Mouse (Mus musculus) megakaryocyte, adult 5-6 weeks (primary cell): ENCODE measurements around the gene Hoxb13. TPM values are rescaled to one million over a fixed set of nuclear protein-coding genes. Genes with fewer than 3 reads are reported as not detected.

Source experiments
- ATAC-seq: 2 replicates; pipeline ENCODE4 v1.8.0; 2016; ENCODE audit warnings: mild to moderate bottlenecking, inconsistent platforms; ENCODE audit not compliant: poor library complexity, severe bottlenecking
- total RNA-seq, 2 experiments: library from RNA; stranded (forward) in 1 of 2; stranded (reverse) in 1 of 2; fragments of 153-499, 151-499 nt in 1 of 2; fragments of 221-1000, 200-1000 nt in 1 of 2; gene quantifications; 2 replicates each; pipeline versions ENCODE4 v1.2.3 to v1.2.4; 2015 to 2017

Gene Hoxb13
- total RNA-seq, 2 experiments from 2014 or later, result not detected

DNA sequence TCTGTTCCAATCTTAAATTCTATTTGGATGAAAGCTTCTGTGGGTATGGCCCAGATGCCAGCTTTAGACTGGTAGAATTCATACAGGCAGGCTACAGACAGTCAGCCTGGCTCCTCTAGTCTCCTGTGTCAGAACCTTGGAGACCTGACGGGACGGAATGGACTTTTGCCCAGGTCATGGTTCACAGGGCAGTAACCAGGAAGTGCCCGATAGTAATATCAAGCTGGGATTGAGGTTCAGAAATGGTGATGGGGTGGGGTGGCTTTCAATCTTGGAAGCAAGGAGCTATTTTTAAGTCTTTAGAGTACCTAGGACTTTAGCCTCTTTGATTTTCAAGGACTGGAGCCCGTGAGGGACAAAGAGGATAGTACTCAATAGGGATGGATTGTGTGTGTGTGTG lies 6.8 kb upstream of the Hoxb13 start:
- no peak for ATAC-seq

DNA sequence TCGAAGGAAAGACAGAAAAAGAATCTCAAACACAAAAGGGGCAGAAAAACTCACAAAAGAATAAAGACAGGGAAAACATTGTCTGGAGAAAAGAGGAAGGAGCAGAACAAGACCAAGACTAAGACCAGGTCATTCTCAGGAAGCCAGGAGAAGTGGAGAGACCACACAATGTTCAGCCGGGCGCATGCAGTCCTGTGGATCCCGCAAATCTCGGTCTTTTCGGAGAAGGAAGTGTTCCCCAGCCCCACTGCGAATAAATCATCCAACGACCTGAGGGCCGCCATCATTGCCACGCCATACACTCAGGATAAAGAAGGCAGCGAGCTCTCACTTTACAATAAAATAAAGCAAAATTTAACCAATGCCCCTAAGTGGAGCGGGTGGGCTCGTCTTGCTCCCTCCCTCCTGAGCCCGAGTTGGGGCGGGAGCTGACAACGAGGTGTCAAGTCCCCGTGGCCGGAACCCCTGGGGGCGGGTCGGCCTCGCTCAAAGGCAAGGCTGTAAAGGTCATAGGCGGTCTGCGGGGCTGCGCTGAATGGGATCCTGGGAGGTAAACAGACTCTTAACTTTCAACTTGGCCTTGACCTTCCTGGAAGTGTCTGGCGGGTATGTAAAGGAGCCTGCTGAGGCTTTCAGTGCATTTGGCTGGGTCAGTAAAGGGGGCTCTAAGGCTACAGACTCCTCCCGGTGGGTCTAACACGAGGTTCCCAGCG lies 4.2 kb upstream of the Hoxb13 start:
- no peak for ATAC-seq

DNA sequence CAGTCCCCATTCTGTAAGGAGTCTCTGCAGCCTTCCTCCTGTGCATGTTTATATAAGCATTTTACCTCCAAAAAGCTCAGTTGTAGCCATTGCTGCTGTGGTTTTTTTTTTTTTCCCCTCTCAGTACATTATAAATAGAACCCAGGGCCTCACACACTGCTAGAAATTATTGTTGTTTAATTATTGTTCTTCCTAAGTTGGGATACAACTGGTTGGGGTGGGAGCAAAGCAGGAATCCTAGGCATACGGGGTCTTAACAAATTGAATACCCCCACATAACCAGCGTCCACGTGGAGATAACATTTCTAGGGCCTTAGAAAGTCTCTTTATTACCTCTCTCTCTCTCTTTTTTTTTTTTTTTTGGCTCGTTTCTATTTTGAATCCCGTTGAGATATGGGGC lies 3.0 kb upstream of the Hoxb13 start:
- no peak for ATAC-seq

DNA sequence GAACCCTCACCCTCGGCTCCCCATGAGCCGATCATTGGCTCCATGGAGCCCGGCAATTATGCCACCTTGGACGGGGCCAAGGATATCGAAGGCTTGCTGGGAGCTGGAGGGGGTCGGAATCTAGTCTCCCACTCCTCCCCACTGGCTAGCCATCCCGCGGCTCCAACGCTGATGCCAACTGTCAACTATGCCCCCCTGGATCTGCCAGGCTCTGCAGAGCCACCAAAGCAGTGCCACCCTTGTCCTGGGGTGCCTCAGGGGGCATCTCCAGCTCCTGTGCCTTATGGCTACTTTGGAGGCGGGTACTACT lies 240 bp downstream of the Hoxb13 start:
- no peak for ATAC-seq

DNA sequence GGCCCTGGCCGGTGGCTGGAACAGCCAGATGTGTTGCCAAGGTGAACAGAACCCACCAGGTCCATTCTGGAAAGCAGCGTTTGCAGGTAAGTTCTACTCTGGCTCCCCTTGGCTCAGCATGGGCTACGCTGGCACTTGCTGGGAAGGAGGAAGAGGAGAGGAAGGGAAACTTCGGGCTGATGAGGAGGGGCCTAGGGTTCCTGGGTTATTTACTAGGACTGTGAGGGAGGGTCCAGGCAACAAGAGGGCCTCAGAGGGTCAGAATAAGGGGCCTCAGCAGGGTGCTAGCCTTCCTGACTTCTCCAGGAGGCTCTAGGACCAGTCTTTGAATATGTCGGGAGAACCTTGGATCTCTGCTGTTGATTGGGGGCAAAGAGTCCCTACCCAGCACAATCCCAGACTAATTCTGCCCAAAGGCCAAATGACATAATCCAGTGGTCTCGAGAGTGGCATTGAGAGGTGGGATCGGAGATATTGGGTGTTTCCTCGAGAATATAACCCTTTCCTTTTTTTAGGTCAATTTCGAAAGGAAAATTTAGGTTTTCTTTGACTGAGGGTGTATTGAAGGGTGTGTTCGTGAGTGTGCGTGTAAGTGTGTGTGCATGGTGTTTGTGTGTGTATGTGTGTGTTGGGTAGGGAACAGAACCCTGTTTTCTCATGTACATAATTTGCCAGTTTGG lies 985 bp downstream of the Hoxb13 start:
- ATAC-seq, result no peak

DNA sequence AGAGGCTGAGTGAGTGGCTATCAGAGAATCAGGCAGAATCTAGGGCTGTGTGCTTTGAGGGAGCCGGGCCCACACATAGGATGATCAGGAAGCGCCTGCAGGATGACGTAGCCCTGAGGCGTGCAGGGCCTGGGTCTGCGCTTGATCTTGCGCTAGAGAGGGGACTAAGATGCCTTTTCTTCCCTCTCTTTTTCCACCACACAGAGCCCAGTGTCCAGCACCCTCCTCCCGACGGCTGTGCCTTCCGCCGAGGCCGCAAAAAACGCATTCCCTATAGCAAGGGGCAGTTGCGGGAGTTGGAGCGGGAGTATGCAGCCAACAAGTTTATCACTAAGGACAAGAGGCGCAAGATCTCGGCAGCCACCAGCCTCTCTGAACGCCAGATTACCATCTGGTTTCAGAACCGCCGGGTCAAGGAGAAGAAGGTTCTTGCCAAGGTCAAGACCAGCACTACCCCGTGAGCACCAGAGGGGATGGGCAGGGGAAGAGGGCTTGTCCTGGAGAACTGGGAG lies 1.7 kb downstream of the Hoxb13 start:
- no peak for ATAC-seq

DNA sequence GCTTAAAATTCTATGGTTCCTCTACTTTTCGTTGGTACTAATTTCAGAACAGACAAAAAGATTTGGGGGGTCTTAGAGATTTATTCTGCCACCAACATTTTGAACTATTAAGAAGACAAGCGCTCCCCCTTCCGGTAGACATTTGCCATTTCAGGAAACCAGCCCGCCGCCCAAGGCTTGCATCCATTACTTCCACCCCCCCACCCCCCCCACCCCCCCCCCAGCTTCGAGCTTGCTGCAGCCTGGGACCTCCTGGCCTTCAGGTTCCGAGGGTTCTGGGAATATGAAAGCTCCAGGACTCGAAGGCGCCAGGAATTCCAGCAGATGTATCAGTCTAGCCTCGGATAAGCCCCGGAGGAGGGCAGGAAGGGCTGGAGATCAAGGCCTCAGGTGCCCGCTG lies 4.5 kb downstream of the Hoxb13 start:
- no peak for ATAC-seq

DNA sequence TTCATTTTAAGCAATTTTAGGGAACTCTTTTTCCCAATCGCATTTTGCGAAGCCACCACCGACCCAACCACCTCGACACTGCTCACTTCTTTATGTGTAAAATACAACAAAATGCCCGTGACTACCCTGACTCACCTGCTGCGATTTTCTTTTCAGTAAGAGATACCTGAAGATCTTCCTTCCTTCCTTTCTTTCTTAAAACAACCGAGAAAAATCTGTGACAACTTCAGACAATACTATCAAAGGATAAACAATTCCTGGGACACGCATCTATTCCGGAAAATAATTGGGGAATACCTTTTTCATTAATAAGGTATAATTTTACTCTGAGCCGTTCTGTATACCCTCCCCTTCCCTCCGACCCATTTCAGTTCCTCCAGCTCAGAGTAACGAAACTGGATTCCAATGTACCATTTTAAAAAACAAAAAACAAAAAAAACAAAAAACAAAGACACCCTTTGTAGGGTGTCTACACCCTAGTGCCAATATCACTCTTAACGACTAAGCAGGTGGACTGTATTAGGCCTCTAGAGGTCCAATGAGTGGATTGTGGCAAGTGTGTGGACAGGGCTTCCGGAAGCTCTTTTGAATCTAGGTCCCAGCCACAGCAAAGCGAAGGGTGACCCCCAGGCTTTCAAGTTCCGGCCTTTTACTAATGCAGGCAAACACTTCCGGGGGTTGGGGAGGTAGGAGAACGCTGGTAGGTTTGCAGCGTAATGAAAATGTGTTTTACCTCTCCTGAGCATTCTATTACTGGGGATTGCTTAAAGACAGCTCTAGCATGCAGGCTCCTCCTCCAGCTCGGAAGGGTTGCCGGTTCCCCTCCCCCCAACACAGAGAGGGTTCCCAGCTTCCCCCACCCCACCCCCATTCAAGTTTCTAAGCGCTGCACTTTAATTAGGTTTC lies 5.3 kb downstream of the Hoxb13 start:
- no peak for ATAC-seq

DNA sequence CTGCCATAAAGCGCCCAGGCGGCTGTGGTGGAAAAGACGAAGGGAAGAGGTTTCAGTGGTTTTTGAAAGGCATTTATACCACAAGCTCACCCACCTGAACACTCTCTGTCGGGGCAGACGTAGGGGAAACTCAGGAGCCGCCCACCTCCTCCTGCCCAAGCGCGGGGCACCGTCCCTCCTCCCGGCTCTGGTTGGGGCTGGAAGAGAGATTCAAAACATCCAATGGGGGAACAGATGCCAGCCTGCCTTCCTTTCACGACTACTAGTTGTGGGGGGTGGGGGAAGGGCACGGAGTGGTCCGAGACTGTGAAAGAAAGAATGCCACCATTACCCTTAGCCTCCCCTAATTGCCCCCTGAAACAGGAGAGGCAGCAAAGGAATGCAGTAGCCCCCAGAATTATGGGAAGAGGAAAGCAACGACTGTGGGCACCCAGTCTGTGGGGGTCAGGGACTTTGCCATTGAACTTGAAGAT lies 6.1 kb downstream of the Hoxb13 start:
- no peak for ATAC-seq

DNA sequence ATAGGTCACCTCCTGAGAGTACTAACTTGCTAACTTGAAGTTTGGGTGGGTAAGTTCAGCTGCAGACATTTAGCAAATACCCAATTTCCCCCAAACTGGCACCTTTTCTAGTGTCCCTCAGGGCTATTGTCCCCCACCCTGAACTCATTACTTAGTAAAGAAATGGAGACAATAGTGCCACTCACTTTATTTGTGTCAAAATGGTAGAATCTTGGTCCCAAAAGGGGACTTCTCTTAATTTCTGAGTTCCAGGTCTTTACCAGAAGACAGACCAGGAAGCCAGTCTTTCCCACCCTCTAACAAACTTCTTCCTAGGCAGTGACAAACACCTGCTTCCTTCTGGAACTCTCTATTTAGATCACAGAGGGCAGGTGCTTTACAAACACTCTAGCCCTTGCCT lies 7.6 kb downstream of the Hoxb13 start:
- ATAC-seq, result no peak

DNA sequence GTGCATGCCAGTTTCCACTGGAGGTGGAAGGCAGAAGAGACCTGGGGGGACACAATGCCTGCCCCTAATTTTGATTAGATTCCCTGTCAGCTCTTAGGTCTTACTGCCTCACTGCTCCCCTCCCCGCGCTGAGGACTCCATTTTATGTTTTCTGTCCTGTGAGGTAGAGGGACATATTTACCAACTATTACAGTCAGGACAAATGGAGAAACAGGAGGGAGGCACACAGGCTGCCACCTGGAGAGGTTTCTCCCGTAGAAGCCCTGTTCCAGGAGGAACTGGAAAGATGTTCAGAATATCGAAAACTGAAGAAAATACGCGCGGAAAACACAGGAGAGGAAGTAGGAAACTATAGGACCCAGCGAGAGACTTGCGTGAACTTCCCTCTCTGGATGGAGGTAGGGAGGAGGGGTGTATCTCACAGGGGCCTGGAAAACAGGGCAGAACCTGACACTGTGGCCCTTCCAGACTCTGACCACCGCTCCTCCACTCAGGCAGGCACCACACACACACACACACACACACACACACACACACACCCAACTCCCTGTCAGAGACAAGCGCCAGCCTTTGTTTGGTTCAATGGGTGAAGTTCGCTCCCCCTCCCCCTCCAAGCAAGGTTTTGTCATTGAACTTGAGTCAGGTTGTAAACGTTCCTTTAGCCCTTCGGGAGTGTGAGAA lies 8.4 kb downstream of the Hoxb13 start:
- no peak for ATAC-seq

DNA sequence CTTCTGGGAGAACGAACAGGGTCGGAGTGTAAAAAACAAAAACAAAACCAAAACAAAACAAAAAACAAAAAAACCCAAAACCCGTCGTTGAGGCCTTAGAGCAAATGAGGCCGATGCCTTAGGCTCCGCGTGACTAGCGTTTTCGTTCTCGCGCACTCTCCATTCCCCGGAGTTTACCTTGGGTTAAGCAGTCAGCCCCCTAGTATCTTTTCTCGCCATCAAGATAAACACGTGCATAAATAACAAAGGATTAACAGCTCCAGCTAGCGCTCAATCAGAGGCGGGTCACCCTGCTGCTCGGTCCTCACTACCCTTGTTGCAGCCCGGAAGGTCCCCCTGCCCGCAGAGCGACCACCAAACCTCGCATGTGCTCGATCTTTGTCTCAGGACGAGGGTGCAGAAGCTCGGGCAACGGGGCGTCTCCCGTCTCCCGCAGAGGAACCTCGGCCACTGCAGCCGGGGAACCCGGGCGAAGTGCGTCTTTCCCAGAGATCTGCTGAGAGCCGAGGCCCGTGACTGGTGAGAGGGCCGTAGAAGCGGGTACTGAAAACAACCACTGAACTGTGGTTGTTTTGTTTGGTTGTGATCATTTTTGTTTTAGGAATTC lies 9.2 kb downstream of the Hoxb13 start:
- ATAC-seq, result no peak

DNA sequence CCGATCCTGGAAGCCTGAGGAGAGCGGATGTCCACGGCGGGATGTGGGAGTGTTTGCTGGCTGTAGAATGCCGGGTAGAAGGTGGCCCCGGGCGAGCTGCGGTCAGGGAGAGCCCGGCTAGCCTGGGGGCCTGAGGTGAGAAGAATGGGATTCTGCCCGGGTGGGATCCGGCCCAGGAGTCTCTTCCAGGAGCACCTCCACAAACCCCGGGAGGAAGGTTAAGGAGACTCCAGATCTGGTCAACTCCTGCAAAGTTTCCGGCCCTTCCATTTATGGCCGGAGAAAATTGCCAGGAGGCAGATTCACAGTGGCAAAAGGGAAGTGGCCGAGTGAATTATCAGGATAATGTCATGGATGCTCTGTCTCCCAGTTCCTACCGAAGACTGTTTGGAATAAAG lies 9.7 kb downstream of the Hoxb13 start:
- ATAC-seq, result no peak

DNA sequence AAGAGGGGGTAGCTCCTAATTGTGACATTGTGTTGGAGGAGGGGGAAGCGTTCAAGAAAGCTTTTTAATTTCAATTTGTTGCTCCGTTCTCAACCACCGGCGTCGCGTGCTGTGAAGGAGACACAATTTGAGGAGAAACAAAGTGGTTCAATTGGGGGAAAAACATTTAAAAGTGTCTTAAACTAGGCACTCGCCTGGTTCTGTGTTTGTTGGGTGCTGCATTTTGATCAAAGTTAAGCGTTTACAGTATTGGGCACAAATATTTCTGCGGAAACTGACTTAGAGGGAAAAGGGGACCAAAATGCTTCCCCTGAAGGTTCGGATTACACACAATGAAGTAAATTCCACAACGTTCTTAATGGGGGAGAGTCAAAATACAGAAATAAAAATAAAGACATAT lies 10.2 kb downstream of the Hoxb13 start:
- ATAC-seq, result no peak

DNA sequence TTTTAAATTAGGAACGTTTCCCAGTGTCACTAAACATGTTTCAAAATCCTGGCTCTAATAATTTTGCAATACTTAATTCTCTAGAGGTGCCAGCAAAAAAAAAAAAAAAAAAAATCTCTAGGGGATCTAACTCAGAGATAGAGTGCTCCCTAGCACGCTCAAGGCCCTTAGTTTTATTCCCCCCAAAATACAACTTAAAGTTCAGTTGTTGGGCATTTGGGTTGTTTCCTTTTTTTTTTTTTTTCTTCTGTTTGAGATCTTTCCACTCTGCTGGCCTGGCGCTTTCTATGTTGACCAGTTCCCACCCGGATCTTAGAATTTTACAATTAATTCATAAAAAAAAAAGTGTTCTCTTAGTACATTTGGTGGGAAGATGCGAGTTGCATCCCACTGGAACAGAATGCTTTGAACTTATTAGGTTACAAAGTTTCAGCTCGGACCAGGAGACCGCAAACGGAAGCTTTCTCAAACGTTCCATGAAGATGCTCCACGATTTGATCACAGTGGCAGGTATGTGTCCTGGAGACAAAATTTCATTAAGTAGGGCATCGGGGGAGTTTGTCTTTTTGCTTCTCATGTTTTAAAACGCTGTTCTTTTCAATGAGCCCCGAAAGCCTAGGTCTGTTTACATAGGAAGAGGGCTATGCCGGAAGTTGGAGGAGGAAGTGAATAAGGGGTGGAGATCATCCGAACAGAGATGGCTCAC lies 11.5 kb downstream of the Hoxb13 start:
- ATAC-seq, result 0 out of 2 replicates have a peak, but pooled peaks have one; percentile 45

DNA sequence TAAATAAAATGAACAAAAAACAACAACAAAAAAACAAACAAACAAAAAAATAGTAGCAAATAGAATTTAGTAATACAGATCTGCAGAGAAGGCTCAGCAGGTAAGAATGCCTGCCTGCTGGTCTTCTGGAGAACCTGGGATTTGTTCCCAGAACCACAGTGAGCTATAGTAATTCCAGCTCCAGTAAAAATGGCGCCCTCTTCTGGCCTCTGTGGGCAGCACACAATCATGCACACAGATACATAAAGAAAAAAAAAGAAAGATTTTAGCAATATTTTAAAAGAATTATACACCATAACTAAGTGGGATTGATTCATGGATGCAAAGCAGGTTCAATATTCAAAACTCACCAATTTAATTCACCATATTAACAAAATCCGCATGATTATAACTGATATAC lies 29.7 kb downstream of the Hoxb13 start:
- ATAC-seq, result no peak

DNA sequence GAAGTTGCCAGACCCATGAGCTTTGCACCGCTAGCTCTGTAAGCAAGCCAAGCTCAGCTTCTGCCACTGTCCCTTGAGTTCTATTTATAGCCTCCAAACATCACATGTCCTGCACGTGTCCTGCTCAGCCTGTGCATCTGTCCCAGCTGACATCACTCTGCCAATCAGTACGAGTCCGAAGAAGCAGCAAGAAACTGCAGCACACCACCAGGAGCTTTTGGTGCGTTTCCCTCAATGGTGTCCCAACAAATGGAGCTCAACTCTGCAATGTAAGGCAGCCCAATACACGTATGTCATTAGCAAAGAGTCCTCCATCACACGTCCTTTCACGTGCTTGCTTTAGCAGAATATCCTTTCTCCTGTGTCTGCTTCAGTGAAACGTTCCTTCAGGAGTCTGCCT lies 33.6 kb downstream of the Hoxb13 start:
- no peak for ATAC-seq

DNA sequence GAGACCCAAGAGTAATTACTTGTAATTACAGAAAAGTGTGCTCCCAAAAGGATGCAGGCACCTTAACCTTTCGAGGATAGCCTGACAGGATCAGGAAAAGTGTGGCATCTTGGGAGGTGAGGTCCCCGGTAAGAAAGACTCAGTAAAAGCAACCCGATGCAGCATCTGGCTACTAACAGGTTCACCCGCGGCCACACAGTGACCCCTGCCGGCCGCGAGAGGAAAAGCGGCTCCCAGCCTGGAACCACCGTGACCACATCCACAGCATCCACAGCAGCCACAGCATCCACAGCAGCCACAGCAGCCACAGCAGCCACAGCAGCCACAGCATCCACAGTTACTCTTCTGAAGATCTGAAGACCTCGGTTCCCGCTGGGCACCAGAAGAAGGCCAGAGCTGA lies 40.8 kb downstream of the Hoxb13 start:
- ATAC-seq, result peak; percentile 80

DNA sequence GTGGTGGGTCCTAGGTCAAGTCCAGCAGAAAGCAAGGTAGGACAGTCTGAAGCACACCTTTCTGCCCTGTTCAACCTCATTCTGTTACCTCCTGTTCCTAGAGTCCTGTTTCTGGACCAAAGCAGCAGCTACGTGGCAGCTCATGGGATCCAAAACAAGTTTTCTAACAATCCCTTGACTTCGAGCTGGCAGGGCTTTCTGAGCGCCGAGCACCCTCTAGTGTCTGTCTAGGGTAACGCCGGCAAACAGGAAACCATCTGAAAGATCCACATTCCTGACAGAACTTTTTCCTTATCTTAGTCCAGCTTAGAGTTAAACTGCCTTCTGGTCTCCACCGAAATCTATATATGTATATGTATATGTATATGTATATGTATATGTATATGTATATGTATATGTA lies 46.1 kb downstream of the Hoxb13 start:
- no peak for ATAC-seq
